Mouse (Mus musculus) myocyte (in vitro differentiated cells): ENCODE results near the gene Rfx3.

Experiments used
- E2F4 ChIP-seq: IDR thresholded peaks from one replicate; pipeline ENCODE4 v1.6.1; 2011; ENCODE audit warnings: mild to moderate bottlenecking, control low read depth, moderate library complexity; ENCODE audit not compliant: insufficient read depth
- MAX ChIP-seq: IDR thresholded peaks from one replicate; pipeline ENCODE4 v1.6.1; 2011; ENCODE audit warnings: low read depth, mild to moderate bottlenecking, control low read depth
- POLR2A ChIP-seq: IDR thresholded peaks from one replicate; pipeline ENCODE4 v1.6.1; 2011; ENCODE audit warnings: low read depth, mild to moderate bottlenecking, control low read depth, moderate library complexity; ENCODE audit not compliant: insufficient read length
- REST ChIP-seq: IDR thresholded peaks from one replicate; pipeline ENCODE4 v1.6.1; 2011; ENCODE audit warnings: mild to moderate bottlenecking, control low read depth, moderate library complexity; ENCODE audit not compliant: insufficient read depth, insufficient read length
- TCF12 ChIP-seq: IDR thresholded peaks from one replicate; pipeline ENCODE4 v1.6.1; 2011; ENCODE audit warnings: mild to moderate bottlenecking, control low read depth; ENCODE audit not compliant: poor library complexity, insufficient read depth, severe bottlenecking

- no peak for TF ChIP-seq MAX
- no peak for TF ChIP-seq TCF12
- no peak for TF ChIP-seq POLR2A
- no peak for TF ChIP-seq E2F4
- no peak for TF ChIP-seq REST
Measured at GRCm38 (mm10) chr19:27848946-27849345, 162.0 kb downstream of the Rfx3 start.
